Mouse (Mus musculus) kidney, adult 2 months (tissue): ENCODE data around the gene Polr2e.

Experiments
- CTCF ChIP-seq: fragments of 200-500 bp; conservative IDR thresholded peaks from 2 replicates; pipeline ENCODE4 v1.5.1; 2011; ENCODE audit warnings: low read depth, mild to moderate bottlenecking, control low read depth, low read length, moderate library complexity, mixed read lengths; ENCODE audit not compliant: insufficient read depth, insufficient read length
- POLR2A ChIP-seq: fragments of 200-500 bp; IDR thresholded peaks from one replicate; pipeline ENCODE4 v1.6.1; 2011; ENCODE audit warnings: low read depth, low read length, control low read depth

DNA sequence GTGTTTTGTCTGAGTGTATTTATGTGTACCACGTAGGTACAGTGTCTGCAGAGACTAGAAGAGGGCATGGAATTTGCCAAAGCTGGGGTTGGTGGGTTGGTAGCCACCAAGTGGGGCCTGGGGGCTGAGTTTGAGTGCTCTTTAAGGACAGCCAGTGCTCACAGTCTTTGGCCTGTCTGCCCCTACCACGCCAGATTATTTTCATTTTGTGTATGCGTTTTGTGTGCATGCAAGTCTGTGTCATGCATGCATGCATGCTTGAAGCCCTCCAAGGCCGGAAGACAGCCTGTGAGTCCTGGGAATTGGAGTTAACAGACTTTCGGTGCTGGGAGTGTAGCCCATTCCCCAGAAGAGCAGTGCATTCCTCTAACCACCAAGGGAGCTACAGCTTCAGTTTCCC lies 15.8 kb upstream of the Polr2e start:
- no peak for TF ChIP-seq CTCF
- TF ChIP-seq POLR2A = no peak
